Mouse (Mus musculus) right cerebral cortex, postnatal 4 days (tissue): ENCODE measurements around the gene Gas2l3.
A peak's percentile ranks its signal among the peaks of the same experiment; 100 is the strongest.

Experiments used
- DNase-seq: peaks from one replicate; pipeline ENCODE4 v3.0.0-alpha.2; 2022

Gene Gas2l3

DNA sequence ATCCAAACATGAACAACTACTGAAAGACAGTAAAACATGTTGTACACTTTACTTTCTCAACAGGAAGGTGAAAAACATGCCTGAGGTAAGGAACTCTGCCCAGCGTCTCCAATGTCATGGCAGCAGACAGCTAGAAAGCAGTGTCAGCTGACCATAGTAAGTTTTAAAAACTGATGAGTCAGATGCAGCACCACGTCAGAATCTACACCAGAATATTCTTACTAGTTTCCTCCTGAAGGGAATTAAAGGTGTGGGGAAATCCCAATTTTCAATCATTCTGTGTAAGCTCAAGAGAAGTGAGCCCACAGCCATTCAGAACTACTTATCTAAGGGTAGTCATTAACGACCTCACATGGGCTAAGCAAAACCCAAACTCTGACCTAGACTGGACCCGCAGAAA lies 1.1 kb downstream of the Gas2l3 start:
- no peak for DNase-seq

DNA sequence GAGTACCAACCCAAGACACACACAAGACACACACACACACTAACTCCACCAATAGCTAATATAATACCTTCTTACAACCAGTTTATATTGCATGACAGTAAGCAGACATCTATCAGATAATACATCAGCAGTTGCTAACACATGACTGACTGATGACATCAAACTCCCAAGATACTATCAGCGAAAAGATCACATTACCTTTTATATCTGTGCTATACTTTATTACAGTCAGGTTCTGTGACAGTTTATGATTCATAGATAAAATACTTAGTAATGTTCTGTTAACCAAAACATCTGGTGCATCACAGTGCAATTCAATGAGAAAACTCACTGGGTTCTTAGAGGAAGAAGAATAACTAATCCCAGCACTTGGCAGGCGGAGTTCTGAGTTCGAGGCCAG lies 1.8 kb downstream of the Gas2l3 start:
- DNase-seq, result no peak

DNA sequence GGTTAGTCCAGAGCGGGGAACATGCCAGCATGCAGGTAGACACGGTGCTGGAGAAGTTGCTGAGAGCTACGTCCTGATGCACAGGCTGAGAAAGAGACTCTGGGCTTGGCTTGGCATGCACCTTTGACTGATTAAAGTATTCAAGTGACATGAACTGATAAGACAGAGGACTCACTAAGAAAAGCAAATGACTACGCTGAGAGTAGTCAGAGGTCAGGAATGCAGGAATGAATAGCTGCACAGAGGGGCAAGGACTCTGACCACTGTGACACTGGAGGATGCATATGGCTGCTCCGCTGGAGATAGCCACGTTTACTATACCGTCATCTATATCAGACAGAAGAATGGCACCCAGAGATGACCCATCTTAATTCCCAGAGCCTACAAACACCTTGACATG lies 4.4 kb downstream of the Gas2l3 start:
- DNase-seq, result no peak

DNA sequence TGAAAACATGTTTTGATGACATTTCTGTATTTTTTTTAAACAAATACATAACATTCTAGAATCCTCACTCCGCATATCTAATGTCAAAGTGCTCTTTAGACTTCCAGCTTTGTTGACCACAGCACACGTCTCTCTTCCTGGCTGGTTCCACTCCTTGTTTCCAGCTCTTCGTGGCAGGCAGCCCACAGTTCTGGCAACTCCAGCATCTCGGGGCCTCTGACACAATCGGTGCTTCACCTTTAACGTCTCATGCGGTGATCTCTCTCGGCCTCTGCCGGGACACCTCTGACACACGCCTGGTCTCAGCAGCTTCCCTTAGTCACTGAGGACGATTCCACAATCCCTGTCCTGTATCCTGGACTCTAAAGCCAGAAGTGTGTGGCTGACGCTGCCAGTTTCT lies 5.8 kb downstream of the Gas2l3 start:
- DNase-seq, result no peak

DNA sequence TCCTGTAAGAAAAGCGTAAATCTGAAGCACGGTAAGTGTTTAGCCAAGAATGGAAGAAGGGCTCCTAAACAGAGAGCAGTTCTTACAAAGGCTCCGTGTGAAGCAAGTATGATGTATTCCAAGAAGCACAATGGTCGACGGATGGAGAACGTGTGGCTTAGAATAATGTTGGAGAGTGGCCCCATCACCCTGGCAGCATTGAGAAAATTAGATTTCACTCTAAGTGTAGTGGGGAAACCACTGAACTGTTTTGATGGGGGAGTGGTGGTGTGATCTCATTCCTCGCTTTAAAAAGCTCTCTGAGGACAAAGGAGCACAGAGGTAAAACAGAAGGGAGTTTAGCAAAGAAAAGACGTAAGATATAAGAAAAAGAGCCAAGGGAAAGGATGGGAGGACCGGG lies 6.3 kb downstream of the Gas2l3 start:
- no peak for DNase-seq

DNA sequence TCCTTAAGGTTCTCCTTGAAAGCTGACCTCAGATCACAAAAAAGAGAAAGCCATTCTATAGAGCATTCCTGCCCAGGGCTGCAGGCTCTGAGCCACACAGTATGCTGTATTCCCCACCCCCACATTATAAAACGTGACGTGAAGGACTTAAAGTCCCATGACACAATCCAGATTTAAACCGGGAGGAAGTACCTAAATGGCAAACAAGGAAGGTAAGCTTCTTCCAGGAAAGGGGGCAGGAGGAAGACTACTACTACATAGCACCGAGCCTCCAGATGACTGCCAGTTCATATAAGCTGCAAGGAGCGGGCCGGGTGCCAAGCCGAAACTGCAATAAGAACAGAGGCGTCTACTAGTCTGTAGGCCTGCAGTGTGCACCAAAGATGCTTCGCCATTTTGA lies 7.8 kb downstream of the Gas2l3 start:
- peak; percentile 30 for DNase-seq

DNA sequence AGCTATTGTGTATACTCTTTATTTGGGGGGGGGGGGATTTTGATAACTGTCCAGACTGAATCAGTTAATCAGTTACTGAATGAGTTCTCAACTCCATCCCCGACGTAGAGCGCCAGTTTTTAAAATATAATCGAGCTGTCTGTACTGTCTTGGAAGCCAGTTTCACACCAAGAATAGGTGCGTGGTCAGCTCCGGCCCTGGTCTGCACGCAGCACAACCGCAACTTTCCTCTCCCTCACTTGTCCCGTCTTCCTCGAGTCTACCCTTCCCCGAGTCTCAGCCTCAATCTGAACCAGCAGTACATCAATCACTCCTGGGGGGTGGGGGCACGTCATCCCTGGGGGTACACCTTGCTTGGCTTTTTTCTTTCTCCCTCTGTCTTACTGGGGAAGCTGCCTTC lies 8.4 kb downstream of the Gas2l3 start:
- no peak for DNase-seq

DNA sequence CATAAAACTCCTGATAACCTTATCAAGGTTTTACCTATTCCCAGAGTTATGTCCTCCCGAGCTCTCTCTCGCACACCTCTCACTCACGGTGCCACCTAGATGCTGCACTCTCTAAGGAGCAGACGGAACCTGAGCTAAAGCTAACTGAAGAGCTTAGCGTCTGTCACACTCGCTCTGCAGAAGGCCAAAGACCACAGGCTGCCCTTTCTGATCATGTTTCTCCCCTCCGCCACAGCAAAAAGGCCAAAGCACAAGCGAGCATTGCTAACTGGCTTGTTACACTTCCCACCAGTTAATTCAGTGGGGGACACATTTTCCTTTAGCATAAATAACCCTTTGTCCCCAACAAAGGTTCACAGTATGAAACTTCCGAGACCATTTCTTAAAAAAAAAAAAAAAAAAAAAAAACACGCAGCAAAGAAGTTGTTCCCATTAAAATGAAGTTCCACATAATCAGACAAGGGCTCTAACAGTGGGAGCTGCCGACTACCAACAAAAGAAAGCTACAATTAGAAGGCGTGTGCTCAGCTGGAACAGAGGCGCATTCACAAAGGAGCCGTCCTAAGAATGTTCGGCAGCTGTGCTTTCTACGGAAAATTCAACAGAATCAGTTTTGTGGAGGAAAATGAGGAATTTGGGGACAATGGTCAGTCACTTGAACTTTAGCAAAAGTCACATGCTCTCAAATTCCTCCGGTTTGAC lies 9.1 kb downstream of the Gas2l3 start:
- no peak for DNase-seq

DNA sequence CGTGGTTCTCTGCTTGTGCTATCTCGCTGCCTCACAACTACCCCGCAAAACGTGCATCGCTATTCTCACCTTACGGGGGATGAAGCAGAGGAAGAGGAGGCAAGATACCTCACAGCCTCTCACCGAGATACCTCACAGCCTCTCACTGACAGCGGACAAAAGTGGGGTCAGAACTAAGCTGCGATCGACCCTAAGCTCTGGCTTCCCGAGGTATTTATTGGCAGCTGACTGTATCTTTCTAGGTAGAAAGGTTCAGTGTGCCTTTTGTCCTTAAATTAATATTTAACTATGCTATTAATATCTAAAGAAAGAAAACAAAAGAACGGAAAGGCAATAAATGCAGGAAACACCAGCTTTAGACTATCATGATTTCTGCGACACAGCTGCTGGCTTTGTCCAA lies 11.0 kb downstream of the Gas2l3 start:
- no peak for DNase-seq

DNA sequence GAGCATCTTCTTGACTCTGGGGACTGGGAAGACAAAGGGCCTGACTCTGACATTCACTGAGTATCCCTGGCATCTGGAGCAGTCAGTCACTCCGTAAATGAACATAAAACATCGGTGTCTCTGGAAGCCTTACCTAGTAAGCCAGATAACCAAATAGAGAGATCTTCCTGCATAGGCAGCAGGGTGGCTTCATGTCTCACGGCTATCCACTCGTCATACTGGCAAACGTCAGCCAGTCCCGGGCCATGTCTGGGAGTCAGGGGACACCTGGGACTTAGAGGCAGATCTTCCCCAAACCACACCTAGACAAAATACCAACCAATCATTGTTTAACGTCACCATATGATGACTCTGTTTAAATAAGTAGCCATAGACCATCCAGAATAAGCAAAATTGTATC lies 13.0 kb downstream of the Gas2l3 start:
- DNase-seq, result no peak

DNA sequence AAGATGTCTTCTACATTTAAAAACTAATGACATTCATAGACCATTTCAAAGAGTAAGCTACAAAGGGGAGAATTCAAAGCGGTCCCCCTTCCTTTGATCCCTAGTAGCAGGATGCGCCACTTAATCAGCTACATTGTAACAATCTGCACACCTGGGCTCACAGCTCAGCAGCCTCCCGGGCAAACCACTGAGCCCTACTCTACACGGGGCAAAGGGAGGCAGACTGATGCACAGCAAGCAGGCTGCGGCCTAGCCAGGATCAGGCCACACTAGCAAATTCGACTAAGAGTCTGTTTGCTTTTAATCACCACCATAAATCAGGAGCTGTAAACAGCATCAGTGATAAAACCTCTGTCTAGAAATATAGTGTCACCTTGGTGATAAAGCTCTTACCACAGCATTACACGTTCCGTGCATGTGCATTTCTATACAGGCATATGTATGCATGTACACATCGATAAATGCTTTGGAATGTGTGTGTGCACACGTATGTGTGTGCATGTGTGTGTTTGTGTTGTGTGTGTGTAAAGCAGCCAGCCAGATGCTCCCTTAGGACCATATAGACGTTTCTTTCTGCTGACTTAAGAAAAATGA lies 18.9 kb downstream of the Gas2l3 start:
- no peak for DNase-seq

DNA sequence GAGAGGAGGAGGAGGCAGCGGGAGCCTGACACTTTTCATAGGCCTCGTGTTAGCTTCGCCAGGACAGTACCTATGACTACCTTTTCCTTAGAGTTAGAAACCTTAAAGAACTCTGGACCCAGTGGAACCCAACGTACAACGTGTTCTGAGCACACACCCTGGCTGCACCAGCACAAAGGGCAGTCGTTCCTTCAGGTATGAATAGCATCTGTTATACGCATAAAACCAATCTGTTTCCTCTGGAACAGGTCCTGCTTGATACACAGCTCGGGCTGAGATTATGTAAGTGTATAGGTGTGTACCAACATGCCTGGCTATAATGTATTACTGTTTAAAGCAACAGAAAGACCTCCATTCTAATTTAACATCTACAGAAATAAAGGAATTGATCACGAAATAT lies 19.6 kb downstream of the Gas2l3 start:
- no peak for DNase-seq

DNA sequence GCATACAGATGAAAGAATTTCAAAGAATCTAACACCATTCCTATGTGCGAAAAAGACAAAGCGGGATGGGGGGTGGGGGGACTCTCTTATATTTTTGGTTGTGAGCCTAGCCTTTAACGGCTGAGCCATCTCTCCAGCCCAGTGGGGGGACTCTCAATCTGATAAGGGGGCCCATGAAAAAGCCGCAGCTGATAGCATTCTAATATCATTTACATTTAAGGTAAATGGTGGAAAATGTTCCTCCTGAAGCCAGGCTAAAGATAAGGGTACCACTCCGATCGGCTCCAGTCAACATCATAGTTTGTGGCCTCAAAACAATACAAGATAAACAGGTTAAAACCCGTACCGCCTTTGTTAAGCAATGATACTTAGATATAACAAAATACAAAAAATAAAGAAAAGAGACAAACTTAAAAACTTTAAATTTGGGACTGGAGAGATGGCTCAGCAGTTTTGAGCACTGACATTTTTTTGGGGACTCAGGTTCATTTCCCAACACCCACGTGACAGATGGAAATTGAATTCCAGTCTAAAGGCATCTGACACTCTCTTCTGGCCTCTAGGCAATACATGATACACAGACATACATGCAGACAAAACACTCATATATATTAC lies 20.5 kb downstream of the Gas2l3 start:
- no peak for DNase-seq

DNA sequence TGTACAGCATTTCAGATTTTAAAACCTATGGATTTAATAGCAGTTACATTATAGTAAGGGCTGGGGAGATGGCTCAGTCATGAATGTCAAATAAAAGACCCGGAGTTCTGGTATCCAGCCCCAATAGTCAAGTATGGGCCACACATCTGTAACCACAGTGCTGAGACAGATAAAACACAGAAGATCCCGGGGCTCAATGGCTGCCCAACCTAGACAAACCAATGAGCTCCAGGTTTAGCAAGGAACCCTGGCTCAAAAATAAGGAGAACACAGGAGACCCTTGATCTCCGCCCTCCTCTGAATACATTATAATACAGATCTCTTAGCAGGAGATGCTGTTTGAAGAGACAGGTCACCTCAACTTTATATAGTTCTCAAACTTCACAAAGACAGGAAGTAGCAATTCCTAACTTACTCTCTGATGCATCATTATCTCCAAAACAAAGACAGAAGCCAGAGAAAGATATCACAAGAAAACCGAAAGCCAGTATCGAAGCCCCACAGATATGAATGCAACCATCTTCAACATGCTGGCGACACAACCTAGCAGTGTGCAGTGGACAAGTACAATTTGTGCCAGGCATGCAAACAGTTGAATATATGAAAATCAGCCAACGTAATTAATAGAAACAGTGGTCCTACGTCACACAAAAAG lies 21.1 kb downstream of the Gas2l3 start:
- no peak for DNase-seq

DNA sequence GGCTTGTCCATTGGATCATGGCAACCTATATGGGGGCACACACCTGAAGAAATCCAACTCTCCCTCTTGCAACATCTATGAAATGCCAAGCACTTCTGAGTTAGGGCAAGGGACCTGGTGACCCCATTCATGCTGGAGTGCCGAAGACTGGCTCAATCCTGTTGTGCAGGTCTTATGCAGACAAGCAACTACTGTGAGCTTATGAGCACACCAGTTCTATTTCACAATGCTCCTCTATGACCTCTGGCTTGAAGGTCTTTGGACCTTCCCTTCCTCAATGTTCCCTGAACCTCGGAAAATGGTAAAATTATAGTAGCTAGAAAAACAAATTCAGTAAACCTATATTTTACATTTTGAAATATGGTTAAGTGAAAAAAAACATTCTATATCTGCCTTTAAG lies 25.8 kb downstream of the Gas2l3 start:
- no peak for DNase-seq

DNA sequence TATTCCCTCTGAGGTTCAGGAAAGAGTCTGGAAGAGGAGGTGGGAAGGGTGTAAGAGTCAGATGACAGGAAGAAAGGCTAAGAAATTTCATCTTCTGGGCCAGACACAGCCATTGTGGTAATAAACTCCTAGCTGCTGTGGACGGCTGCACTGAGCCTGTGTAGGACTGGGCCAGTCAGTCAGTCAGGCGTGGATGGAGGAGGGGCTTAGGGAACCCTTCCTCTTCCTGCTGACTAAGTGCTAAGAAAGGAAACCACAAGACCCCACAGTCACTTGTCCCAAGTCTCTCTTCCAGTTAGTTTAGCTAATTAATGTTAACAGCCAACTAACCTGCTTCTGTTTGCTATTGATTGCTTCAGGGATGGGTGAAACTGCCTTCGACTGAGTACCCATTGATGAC lies 28.3 kb downstream of the Gas2l3 start:
- DNase-seq, result no peak

DNA sequence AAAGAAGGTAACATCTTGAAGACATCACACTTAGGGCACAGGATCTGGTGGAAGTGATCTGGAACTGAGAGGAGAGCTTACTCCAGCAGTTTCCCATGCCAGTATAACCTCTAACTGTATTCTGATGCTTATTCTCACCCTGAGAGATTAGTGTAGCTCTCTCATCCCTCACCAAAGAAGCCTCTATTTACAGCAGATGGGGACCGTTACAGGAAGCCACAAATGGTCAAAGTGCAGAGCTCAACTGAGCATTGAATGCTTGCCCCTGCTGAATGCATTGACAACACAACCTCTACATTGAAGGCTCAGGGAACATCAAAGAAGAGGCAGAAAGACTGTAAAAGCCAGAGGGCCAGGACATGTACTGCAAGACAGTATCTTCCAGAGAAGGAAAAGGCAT lies 36.2 kb downstream of the Gas2l3 start:
- no peak for DNase-seq

DNA sequence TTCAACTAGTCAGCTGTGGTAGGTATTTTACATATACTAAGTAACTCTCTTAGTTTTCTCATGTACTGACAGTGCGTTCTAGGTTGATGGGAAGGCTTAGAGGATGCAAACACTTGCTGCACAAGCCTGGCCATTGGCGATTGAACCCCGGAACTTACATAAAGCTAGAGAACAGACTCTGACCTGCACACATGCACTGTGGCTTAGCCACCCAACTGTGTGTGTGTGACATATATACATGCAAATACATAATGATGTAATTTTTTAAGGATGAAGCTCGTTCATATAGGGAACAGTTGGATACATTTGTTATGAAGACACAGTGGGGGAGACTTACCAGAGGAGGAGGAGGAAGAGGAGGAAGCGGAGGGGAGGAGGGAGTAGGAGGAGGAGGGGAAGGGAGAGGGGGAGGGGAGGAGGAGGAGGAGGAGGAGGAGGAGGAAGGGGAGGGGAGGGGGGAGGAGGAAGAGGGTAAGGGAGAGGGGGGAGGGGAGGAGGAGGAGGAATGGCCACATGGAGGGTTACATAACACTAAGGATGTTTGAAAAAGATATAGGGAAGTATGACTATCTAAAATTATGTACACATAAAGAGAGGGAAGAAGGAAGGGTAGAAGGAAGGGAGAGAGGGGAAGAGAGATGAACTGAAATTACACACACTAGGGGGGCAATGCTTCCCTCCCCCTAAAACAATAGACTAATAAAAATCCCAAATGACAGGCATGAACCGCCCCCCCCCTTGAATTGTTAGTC lies 36.9 kb downstream of the Gas2l3 start:
- no peak for DNase-seq

DNA sequence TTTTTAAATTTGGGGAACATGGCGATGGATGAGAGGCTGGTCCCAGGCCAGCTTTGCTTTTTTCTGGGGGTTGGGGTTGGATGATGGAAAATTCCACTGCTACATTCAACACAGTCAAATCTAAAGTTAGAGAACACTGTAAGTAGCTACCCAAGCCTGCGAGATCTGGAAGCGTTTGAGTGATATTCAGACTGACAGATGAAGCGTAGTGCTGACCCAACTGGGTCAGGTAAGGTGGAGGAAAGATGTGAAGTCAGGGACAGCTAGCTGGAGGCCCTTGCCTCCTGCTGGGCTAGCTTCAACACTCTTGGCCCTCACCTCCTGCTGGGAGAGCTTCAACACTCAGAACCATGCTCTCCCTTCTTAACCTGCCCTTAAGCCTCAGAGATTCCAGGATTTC lies 38.8 kb downstream of the Gas2l3 start:
- DNase-seq, result no peak

DNA sequence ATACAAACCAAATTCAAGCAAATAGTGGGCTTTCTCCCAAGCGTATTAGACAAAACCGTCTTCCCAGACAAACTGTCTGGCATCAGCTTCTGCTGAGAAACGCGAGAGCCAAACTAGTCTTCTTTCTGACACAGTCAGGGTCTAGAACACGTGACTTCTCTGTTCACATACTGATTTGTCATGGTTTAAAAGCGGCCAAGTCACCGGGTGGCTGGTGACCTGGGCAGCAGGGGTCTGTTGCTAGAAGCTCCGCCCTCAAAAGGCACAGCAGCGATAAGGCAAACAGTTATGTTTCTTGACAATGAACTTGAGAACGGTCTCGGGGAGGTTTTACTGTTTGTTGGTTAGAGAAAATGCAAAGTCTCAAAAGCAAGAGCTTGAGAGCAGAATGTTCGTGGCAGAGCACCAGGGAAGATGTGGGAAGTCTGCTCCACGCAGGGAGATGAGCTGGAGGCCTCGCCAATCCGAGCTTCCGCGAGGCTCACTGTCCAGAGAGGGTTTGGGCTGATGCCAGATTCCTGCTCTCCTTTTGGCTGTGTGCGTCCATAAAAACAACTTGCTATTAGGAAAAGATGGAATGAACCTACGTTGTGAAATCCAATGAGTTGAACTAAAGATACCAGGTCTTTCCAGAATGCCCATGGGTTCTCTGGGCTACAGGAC lies 43.0 kb downstream of the Gas2l3 start:
- peak; percentile 24 for DNase-seq

DNA sequence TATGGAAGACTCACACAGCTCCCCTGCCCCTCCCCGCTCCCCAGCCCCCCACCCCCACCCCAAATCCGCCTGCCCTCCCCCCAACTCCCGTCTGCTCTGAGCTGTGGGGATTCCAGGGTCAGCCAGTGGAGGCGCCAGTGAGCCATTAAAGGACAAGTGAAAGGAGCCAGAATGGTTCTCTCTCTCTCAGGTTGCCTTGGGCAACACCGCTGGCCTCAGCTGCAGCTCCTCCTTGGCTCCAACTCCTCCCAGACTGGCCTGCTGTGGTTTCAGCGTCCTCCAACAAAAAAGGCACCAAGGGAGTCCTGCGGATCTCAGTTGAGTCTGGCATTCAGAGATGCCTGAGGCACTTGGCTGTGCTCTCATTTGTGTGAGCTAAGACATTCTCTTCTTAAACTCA lies 47.9 kb downstream of the Gas2l3 start:
- DNase-seq, result peak; percentile 67

DNA sequence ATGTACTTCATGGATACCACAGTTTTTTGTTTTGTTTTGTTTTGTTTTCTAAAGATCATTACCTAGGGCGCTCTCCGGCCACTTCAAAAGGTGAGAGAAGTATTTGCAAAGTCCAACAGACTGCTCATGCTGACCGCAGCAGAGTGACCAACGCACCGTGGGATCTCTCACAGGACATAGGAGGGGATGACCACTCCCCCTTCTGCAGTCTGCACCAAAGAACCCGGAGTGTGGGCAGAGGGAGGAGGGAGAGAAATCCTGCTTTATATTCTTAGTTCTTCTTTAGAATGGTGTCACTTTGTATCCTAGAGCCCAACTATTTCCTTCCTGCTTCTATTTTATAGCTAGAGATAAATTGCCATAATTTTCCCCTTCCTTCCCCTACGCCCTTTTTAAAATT lies 48.4 kb downstream of the Gas2l3 start:
- DNase-seq, result no peak

DNA sequence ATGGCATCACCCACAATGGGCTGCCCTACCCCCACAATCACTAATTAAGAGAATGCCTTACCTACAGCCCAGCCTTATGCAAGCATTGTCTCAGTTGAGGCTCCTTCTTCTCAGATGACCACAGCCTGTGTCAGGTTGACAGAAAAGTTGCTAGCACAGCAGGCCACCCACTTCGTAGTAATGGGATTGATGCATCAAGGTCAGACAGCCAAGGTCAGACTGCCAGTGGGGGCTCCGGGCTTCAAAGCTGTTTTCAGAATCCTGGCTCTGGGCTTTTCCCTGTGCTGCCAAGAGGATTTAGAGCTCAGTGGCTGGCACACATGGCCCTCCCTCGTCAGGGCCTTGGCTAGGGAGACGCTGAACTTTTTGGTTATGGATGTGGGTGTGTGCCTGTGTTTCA lies 51.1 kb downstream of the Gas2l3 start:
- DNase-seq, result no peak
